Mouse (Mus musculus) C2C12 (cell line): ENCODE results near the gene Reg2. TPM values are rescaled to one million over a fixed set of nuclear protein-coding genes. Genes with fewer than 3 reads are reported as not detected.

Source experiments
- H3K27me3 ChIP-seq: one replicate; pipeline ENCODE4 v1.6.1; 2011; ENCODE audit not compliant: control insufficient read depth, insufficient read depth, insufficient read length
- H3K36me3 ChIP-seq: one replicate; pipeline ENCODE4 v1.6.1; 2011; ENCODE audit not compliant: control insufficient read depth, insufficient read depth
- H3K4me3 ChIP-seq: one replicate; pipeline ENCODE4 v1.5.1; 2011; ENCODE audit warnings: mild to moderate bottlenecking, control low read depth; ENCODE audit not compliant: poor library complexity, insufficient read depth, severe bottlenecking
- H3K79me2 ChIP-seq: one replicate; pipeline ENCODE4 v1.6.1; 2011; ENCODE audit not compliant: control insufficient read depth, insufficient read depth
- H3K79me3 ChIP-seq: one replicate; pipeline ENCODE4 v1.6.1; 2011; ENCODE audit warnings: low read depth, control low read depth
- H3ac ChIP-seq: one replicate; pipeline ENCODE3; 2011; ENCODE audit warnings: low read depth; ENCODE audit not compliant: control insufficient read depth, insufficient read length
- CEBPB ChIP-seq: IDR thresholded peaks from one replicate; pipeline ENCODE4 v1.6.1; 2011; ENCODE audit warnings: low read depth, mild to moderate bottlenecking, control low read depth, moderate library complexity
- CTCF ChIP-seq: IDR thresholded peaks from one replicate; pipeline ENCODE4 v1.5.1; 2011; ENCODE audit not compliant: control insufficient read depth, insufficient read depth, insufficient read length
- FOSL1 ChIP-seq: IDR thresholded peaks from one replicate; pipeline ENCODE4 v1.8.0; 2011; ENCODE audit warnings: mild to moderate bottlenecking, low read length; ENCODE audit not compliant: poor library complexity, insufficient read depth, severe bottlenecking
- MAX ChIP-seq: IDR thresholded peaks from one replicate; pipeline ENCODE4 v1.6.1; 2011; ENCODE audit warnings: mild to moderate bottlenecking, control low read depth
- MYOD1 ChIP-seq: IDR thresholded peaks from one replicate; pipeline ENCODE4 v1.6.1; 2011; ENCODE audit warnings: low read depth; ENCODE audit not compliant: control insufficient read depth, insufficient read length
- MYOG ChIP-seq: IDR thresholded peaks from one replicate; pipeline ENCODE4 v1.6.1; 2011; ENCODE audit not compliant: control insufficient read depth, insufficient read length; ENCODE audit errors: extremely low read depth
- USF1 ChIP-seq: IDR thresholded peaks from one replicate; pipeline ENCODE4 v1.6.1; 2011; ENCODE audit warnings: low read depth, mild to moderate bottlenecking, control low read depth, moderate library complexity
- polyA plus RNA-seq: library from polyadenylated mRNA; unstranded; fragments of >200 nt; fragmentation: generic; extraction: Trizol; gene quantifications from one replicate; pipeline ENCODE4 v1.2.1, GENCODE M21; 2012; ENCODE audit warnings: missing spikeins

Reg2 gene
- polyA plus RNA-seq, 1 experiment, result not detected

DNA sequence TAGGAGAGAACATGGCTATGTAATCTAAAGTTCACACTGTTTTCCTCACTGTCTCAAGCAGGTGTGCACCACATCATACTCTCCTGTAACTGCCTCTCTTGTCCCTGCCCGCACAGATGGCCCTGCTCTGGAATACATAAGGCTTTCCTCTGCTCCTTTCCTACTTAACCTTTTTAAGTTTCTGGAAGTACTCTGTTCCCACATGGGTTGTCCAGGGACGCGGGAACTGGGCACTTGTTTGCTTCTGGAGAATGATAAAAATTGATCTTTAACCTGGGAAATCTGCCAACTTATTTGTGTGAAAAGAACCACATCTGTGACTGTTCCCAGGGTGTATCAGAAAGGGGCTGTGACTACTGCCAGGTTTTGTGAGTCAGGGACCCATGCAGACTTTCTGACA is 30.1 kb downstream of the Reg2 start:
- TF ChIP-seq USF1 (no peak), MAX (no peak), FOSL1 (no peak), CEBPB (no peak), CTCF (no peak), MYOD1 (no peak), MYOG (no peak)
- Histone ChIP-seq H3K36me3 (no peaks in the 10 kb centered on the region), H3K79me3 (no peaks in the 10 kb centered on the region), H3ac (no peak overlapping the region), H3K4me3 (no peak overlapping the region), H3K27me3 (no peaks in the 10 kb centered on the region), H3K79me2 (no peaks in the 10 kb centered on the region)

DNA sequence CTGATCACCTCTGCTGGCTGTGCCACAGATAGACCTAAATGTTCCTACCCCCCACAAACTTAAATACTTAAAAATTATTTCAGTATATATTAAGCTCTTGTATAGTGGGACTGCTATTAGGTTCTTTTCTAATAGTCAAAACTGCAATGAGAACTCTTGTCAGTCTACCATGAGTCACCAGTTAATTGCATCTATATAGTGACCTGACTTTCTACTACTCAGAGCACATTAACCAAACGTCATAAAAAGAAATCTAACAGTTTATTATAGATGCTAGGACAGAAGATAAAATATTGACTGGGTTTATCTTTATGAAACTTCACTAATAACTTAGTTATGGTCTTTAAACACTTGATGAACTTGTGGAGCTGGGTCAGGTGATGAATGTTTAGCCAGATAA is 51.8 kb downstream of the Reg2 start:
- Histone ChIP-seq H3K27me3 (no peaks in the 10 kb centered on the region), H3K4me3 (no peak overlapping the region), H3ac (no peak overlapping the region), H3K79me3 (no peaks in the 10 kb centered on the region), H3K36me3 (no peaks in the 10 kb centered on the region), H3K79me2 (no peaks in the 10 kb centered on the region)
- TF ChIP-seq FOSL1 (no peak), CEBPB (no peak), MYOG (no peak), MYOD1 (no peak), USF1 (no peak), MAX (no peak), CTCF (no peak)

DNA sequence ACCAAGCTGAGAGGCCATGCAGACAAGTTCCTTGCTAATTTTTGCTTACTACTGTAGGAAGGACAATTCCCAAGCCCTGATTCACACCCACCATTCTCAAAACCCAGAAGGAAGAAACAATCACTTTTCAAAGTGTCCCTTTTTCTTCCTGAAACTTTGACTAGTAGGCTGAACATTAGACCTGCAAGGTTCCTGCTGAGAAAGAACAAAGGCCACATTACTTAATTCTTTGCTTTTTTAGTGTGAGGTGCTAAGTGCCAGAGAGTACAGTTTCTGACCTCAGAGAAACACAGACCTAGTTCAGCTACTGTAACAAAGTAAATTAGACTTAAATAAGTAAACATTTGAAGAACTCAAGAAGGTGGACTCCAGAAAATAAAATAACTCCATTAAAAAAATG is 53.0 kb downstream of the Reg2 start:
- Histone ChIP-seq H3K4me3 (no peak overlapping the region), H3K27me3 (no peaks in the 10 kb centered on the region), H3K79me3 (no peaks in the 10 kb centered on the region), H3K79me2 (no peaks in the 10 kb centered on the region), H3K36me3 (no peaks in the 10 kb centered on the region), H3ac (no peak overlapping the region)
- TF ChIP-seq USF1, result no peak
- TF ChIP-seq CEBPB, result no peak
- TF ChIP-seq MAX, result no peak
- no peak for TF ChIP-seq MYOG
- TF ChIP-seq CTCF, result no peak
- TF ChIP-seq MYOD1, result no peak
- no peak for TF ChIP-seq FOSL1

DNA sequence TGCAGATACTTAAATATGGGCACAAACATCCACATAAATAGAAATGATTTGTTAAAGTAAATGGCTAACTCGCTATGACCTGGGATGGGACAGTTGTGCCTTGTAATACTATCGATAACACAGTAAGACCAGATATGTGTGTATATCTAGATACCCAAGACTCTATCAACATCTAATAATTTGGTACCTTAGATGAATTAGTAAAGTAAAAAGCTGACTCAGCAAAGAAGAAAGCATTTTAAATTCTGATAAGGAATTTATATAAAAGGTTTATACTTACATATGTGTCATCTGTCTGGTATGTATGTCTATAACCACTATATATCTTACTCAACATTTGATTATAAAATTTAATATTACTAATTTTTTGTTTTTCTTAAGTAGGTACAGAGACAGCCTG is 57.4 kb downstream of the Reg2 start:
- H3K4me3 ChIP-seq, result no peak overlapping the region
- no peaks in the 10 kb centered on the region for H3K36me3 ChIP-seq
- no peak overlapping the region for H3ac ChIP-seq
- H3K27me3 ChIP-seq, result no peaks in the 10 kb centered on the region
- no peaks in the 10 kb centered on the region for H3K79me3 ChIP-seq
- H3K79me2 ChIP-seq, result no peaks in the 10 kb centered on the region
- TF ChIP-seq USF1 (no peak), MYOD1 (no peak)

Other genes with a start within 250 kb of the Reg2 start
- not detected for gene Reg3b, start 25.0 kb upstream of the Reg2 start, polyA plus RNA-seq
- gene Reg3d, start 16.8 kb upstream of the Reg2 start, polyA plus RNA-seq, result not detected
- gene Reg3a, start 14.9 kb upstream of the Reg2 start, polyA plus RNA-seq, result not detected
- not detected for gene Reg1, start 27.1 kb downstream of the Reg2 start, polyA plus RNA-seq
- not detected for gene Reg3g, start 73.2 kb downstream of the Reg2 start, polyA plus RNA-seq